Mouse (Mus musculus) inflammation-experienced regulatory T-cells, adult 6 months (primary cell): ENCODE results near the gene Tub. TPM values are rescaled to one million over a fixed set of nuclear protein-coding genes. Genes with fewer than 3 reads are reported as not detected.

ENCODE experiments used
- ATAC-seq: one replicate; pipeline ENCODE4 v1.8.0; 2017
- polyA plus RNA-seq, 3 experiments: library from polyadenylated mRNA; unstranded; fragments of 100-300 nt; shearing (Covaris generic); gene quantifications; one replicate each; pipeline ENCODE4 v1.2.1; 2017

The Tub gene
- polyA plus RNA-seq, result under 1 TPM; 0.26 to 0.55 (median 0.52) TPM

DNA sequence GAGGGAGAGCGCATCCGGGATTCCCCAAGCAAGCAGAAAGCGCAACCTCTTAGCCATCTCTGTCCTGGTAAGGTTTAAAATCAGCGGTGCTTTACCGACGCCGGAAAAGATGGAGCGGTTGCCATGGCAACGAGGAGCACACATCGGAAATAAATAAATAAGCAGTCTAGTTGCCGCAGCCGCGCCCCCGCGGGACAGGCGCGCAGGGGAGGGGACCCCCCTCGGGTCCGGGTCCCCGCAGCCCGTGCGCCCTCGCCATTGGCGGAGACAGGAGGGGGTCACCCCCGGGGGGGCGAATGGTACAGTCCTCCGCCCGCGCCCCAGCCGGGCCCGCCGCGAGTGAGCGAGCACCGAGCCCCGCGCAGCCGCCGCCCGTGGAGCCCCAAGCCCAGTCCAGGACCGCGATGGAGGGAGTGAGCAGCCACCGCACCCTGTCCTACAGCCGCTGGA lies at the start of gene Tub:
Gene Tub (plus strand): TSS at position 27 of the 450 bp plus-strand sequence.
- ATAC-seq, result peak; percentile 83

DNA sequence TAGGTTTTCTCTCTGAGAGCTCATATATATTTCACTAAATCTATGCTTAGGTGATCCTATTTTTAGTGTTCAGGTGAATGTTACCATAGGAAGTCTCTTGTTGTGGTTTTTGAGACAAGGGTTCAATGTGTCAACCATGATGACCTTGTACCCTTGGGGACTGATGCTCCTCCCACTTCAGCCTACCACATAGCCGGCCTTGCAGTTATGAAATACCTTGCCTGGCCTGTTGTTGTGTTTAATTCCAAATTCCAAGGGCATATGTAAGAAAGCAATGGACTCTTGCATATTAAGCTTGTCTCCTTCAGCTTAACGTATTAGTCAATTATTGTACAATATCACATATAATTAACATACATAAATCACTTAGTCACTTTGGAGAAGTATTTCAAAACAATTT lies 46.2 kb upstream of the Tub start:
- ATAC-seq, result no peak

DNA sequence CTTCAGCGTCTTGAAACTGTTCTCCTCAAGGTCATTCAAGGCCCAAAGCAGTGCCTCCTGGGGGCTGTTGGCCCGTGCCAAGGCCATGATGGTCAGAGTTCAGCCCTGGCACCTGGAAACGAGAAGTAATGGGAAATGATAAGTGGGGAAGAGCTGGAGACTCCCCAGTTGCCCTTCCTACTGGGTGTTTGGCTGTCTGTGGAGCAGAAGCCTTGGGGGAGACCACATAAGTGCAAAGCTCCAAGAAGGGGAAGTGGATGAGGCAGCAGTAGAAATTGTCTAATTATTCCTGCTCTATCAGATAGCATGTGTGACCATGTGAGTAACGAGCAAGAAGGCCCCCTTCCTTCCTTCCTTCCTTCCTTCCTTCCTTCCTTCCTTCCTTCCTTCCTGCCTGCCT lies 23.1 kb upstream of the Tub start:
- no peak for ATAC-seq

DNA sequence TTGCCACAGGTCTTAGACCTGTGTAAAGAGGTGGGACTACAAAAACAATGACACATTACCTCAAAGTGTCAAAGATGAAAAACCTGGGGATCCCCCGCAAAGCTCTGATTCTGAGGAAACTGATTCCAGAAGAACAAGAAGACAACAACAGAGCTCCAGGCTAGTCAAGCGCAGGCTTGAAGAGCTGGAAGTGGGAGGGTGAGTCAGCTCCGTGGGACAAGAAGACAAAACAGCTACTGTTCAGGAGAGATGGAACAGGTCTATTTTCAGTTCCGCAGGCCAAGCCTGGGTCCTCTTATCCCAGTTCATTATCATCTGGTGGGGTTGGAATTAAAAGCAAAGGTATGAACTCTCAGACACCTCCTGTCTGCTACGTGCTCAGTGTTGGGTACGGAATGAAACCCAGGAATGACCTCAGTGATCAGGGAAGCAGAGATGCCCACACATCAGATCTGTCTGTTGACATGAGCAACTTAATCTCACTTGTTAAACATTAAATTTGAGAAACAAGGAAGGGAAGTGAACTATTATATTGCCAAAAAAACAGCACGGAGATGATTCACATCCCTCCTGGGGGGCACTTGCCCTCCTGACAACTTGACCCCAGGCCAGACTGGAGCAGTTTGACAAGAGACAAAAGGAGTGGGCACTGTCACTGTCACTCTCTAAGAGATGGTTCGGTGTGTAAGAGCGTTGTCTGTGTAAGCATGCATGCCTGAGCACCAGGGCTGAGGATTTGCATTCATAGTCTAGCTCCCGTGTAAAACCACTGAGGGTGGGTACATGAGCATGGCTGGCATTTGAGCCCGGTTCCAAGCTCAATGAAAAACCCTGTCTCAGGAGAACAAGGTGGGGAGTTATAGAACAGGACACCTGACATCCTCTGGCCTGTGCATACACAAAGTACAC lies 21.6 kb upstream of the Tub start:
- no peak for ATAC-seq

DNA sequence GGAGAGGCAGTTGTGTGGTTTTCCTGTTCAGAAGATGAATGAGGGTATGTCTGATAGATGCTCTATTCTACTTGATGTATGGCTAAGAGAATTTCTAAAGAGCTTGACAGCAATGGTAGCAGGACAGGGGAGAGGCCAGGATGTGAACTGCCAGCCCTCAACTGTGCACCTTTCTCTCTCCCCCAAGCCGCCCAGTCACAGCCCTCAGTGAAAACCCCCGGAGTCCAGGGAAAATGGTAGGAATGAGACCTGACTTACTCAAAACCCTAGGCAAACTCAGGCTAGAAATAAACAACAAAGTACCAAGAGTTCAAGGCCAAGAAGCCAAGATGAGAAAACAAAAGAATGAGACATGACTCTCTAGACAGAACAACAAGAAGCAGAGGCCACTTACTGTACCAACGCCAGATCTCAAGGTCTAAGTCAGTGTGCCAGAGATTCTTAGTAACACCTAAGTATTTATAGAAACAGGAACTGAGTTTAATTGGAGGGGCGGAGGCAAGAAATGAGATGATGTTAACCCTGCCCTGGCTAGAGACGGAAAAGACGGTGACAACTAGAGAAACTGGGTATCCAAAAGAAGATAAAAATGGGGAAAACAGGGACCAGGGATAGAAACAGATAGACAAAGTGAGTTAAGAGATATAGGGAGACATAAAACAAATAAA lies 20.3 kb upstream of the Tub start, which contains the start of gene Nlrp10:
Gene Nlrp10 (minus strand): TSS at position 453 of the 668 bp plus-strand sequence.
- no peak for ATAC-seq

DNA sequence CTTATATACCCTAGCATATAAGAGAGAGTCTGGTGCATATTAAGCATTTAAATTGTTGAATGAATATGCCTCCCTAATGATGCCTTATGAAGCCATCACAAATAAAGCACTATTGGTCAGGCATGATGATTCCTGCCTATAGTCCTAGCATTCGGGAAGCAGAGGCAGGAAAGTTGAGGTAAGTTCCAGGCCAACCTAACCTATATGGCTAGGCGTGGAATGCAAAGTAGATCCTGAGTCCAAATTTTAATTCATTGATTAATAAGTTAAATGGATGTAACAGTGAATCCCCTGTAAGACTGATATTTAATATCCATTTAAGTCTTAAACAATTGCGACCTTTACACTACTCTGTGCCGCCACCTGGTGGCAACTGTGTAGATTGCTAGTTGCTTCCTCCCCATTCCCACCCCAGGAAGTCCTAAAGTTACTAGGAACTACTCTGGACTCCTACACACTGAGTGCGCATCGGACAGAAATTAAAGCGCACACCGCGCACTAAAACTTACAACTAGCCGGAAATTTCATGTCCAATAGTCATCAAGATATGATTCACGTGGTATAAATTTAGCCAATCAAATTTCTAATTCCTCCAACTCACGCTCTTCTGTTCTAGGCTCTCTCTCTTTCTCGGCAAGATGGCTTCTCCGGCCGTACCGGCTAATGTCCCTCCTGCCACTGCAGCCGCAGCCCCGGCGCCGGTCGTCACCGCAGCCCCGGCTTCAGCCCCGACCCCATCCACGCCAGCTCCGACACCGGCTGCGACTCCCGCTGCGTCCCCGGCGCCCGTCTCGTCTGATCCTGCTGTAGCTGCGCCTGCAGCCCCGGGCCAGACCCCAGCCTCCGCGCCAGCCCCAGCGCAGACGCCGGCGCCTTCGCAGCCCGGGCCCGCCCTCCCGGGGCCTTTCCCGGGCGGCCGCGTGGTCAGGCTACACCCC lies 16.1 kb upstream of the Tub start, which contains the start of gene Eif3f:
Gene Eif3f (plus strand): TSS at position 624 of the 938 bp plus-strand sequence.
- ATAC-seq, result peak; percentile 96

DNA sequence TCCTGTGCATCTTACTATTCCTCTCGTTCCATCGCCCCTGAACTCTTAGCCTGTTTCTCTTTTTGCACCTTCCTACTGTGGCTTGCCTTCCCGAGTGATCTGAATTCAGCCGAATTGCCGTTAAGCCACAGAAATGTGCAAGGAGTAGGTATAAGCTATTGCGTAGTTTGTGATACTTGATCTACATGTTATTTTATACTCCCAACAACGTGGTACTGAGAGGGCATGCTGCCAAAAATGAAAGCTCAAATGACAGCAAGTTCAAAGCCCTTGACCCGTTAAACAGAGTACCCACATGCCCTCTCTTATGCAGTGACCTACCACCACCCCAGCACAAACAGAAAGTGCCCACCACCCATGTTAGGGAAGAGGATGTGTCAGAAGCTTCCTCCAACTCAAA lies 15.3 kb upstream of the Tub start:
- ATAC-seq, result no peak

DNA sequence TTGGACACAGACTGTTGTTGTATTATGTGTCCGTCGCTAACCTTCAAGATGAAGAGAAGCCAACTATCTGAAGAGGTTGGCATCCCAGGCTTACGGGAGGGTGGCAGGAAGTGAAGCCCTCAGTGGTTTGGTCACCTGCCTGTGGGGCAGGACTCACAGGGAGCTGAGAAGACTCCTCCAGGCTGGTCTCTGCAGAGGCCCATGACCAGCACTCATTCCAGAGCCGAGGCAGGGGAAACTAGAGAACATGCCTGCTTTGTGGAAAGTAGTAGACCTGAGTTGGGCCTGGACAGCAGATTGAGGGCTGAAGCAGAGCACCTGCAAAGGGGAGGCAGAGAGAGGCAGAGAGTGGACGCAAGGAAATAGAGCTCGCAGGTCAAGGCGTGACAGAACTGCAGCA lies 14.7 kb upstream of the Tub start:
- ATAC-seq, result no peak

DNA sequence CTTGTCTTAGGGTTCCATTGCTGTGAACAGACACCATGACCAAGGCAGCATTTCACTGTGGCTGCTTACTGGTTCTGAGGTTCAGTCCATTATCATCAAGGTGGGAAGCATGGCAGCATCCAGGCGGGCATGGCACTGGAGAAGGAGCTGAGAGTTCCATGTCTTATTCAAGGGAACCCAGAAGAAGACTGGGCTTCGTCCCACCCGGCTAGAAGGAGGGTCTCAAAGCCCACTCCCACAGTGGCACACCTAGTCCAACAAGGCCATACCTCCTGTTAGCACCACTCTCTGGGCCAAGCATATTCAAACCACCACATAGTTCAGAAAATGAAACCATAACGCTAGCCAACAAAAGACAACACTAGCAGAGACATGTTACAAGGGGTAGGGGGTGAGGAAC lies 13.5 kb upstream of the Tub start:
- ATAC-seq, result no peak

DNA sequence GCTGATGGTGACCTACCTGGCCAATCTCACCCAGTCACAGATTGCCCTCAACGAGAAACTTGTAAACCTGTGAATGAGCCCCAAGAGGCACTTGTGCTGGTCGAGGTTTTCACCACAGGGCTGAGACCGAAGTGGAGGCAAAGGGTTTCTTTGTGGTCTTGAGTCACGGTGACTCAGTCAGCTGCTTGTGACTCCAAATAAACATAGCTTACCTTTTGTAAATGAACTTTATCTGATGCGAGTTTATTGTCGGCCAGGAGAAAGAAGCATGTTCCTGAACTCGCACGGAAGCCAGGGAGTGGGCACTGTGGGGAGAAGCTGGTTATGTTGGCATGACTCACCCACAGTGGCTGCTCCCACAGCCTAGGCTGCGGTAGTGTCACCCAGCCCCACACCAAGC lies 8.7 kb upstream of the Tub start:
- ATAC-seq, result no peak

DNA sequence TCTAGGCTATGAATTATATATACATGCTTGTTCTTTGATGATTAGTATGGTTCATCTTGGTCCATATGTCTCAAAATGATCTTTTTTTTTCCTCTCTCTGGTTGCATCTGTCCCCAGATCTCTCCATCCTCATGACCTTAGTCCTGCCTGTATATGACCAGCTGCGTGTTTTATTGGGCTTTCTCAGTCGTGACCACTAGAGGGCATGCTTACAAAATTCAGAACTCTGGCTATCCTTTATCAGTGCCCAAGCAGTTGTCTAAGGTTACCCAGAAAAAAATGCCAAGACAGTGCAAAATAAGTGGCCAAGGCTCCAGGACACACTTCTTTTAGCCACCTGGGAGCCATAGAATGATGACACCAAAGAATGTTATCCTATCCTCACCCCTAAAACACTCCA lies 6.1 kb upstream of the Tub start:
- ATAC-seq, result peak; percentile 78

DNA sequence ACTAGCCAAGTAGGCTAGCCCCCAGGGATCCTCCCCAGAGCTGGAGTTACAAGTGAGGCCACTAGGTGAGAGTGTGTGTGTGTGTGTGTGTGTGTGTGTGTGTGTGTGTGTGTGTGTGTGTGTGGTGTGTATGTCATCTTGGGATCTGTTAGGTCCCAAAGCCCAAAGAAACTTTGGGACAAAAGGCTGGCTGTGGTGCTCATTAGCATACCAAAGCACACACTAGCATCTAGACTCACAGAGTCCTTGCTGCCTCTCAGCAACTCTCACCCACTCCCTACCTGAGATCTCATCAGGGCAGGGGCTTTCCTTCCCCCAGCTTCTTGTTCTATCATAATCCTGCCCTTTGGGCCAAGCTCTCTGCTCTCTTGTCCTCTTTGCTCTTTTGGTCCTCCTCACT lies 1.5 kb upstream of the Tub start:
- ATAC-seq, result no peak

DNA sequence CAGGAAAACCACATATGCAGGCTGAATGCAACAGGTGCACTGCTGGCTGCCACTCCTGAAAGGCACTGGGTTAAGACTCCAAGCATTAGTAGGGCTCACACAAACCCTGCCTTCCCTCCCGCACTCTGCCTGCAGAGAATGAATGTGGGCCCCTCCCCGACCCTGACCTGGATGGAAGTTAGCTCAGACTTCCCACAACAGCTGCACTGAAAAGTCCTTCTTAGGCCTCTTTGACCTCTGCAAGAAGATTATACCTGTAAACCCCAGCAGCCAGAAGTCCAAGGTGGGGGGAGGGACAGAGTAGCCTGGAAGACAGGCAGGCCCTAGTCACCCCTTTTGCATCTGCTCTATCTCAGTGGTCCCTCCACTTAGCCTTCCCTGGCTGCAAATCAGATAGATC lies 837 bp upstream of the Tub start:
- ATAC-seq, result no peak

DNA sequence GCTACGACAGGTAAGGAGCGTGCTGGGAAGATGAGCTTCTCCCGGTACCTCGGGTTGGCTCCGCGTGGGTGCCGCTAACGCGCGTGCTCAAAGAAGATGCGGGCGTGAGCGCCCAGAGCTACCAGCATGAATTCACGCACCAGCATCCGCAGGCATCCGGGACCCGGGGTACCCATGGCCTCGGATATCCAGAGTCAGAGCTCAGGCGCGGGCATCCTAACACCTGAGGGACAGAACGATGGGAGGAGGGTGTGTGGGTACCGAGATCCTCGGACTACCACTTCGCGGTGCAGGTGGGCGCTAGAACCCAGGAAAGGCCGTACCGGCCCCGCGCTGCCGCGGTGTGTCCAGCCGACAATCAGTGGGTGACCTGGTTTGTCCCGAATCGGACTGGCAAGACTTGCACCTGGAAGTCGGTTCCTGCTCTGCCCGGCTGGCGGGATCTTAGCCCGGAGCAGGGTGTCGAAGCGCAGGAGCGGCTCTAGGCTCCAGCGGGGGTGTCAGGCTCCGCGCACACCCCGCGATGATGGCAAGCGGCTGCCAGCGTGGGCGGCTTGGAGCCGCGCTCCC lies 709 bp downstream of the Tub start:
- ATAC-seq, result peak; percentile 47

DNA sequence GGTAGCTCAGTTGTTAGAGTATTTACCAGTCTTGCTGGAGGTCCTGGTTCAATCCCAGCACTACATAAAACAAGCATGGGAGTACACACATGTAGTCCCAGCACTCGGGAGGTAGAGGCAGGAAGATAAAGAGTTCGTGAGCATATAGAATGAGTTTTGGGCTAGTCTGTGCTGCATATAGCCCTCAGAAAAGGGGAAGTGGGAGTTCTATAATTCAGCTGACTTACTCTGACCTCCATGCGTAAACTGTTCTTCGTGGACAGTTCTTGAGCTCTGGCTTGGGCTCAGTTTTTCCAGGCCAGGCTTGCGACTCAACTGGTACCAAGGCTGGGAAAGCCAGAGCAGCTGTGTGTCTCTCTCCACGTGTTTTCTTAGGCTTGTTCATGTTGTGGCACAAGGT lies 2.7 kb downstream of the Tub start:
- no peak for ATAC-seq

DNA sequence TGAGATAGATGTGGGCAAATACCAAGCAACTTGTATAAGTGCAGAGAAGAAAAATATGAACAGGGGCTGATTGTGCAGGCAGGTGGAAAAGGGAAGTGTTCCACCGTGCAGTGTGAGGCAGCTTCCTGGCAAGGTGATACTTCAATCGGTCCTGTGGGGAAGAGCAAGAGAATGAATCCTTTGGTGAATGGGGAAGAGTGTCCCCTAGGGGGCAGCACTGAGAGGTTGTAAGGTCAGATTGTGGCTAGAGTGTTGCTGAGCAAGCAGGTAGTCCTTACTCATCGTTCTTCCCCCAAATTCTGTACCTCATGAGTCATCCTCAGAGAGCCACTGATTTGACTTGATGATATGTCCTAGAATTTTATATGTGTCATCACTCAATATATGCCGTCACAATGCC lies 4.0 kb downstream of the Tub start:
- peak; percentile 15 for ATAC-seq

DNA sequence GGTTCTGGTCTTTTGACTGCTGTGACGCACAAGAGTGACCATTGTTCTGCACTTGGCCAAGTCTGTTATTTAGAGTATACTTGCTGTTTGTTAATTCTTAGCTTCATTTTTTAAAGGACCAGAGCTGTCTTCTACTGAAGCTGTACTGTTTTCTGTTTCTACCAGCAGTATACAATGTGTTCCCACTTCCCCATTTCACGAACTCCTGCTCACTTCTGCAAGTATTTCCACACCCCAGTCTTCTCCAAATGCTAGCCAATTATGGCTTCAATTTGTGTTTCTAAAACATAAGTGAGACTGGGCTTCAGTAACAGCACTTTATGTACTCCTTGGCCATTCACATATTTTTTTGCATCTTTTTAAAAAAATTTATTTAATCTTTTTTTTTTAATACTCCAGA lies 7.6 kb downstream of the Tub start:
- no peak for ATAC-seq

DNA sequence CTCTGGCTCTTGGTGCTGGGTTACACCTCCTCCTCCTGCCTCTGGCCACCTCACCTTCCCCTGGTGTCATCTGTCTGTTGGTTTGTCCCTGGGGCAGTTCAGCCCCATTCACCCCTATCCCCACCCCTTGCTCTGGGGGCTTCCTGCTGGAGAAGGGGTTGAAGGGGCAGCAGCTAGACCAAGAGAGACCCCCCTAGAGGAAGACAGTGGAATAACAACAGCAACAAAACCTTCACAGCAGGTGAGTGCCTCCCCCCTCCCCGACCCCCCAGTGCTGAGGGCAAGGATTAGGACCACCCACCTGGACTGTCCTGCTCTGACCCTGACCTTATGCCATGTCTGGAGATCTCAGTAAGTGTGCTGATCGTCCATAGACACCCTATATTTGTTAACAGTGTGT lies 15.8 kb downstream of the Tub start:
- no peak for ATAC-seq

DNA sequence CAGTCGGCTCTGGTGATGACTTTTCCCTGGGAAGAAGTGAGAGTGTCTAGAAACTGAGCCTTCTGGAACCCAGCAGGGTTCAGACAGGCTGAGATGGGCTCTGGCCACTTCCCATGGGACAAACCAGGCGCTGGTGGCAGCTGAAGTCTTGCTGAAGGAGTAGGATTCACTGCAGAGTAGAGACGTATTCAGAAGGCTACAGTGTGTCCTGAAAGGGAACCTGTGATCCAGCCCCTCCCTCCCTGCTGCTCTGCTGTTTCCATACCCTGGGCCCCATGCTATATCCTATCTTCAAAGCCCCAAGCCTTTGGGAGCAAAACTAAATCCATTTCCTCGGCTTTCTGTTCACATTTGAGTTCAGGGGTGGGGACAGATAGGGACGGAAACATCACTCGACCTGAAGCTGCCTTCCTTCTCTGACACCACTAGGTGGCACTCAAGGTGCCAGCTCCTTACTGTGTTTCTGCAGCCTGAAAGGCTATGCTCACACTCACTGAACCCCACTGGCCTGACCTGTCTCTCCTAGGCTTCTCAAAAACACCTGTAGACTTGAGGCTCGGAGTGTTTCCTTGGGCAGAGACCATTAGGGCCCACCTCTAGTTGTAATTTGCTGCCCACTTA lies 16.7 kb downstream of the Tub start:
- peak; percentile 92 for ATAC-seq

DNA sequence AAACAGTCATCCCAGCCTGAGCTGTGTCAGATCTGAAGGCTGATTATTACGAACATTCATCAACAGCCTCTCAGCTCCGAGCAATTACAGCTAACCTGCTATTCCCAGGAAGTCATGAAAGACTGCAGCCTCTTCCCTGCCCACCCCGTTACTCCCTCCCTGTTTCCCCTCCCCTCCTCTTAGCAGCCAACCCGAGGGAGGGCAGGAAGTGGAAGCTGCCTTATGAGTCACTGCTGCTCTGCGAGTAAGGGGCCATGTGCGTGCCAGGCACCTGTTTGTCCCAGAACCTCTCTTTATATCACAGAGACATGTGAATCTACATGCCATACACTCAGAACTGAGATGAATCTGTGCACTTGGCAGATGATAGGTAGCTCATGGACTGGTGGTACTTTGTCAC lies 18.1 kb downstream of the Tub start:
- ATAC-seq, result no peak

DNA sequence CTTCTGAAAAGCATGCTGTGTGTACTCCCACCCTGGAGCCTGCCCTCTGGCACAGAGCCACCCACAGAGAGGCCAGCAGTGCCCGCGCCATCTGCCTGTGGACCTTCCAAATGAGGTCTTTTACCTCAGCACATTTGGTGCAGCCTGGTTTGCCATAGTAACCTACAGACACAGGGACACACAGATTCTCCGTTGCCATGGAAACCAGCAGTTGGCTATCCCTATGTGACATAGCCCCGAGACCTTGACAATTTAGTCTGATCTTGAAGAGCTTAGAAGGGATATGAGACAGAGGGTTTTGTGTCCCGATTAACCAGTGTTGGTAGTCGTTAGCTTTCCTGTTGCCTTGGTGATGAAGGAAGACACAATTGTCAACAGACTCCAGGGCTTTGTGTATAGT lies 22.1 kb downstream of the Tub start:
- ATAC-seq, result no peak
